Mouse (Mus musculus): ENCODE measurements at regions not wholly inside any gene's neighbourhood (a gene's known extent, or its start where the extent isn't known, plus 50 kb on each side); places are given as distances from the start of the nearest gene placed in this dataset.

DNA sequence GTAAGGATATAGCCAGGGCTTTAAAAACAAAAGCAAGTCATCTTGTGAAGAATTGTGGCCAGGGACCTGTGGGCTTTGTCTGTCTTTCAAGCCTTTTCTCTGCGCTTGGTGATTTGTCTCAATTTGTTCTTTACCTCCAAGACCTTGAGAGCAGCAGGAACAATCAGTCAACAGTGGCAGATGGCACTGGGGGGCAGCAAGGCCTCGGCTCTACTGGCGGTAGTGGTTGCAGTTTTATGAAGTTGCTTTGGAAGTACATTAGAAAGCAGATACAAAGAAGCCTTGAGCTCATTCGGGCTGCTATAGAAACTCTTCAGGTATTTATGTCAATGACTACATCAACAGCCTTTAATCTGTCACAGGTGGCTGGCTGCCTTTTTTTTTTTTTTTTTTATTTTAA lies 171.9 kb upstream of the Ccdc122 start:
- TF ChIP-seq CTCF (IDR thresholded peaks at IDR 0.05; ENCODE audit: insufficient read depth, low read depth, low read length) (no peak), POLR2A (IDR thresholded peaks at IDR 0.05; ENCODE audit: insufficient read depth, low read depth, low read length) (no peak)
- no peak overlapping the region for H3K27ac ChIP-seq (ENCODE audit: insufficient read depth, low read depth, low read length)
- WGBS, result 93% methylated on average over 4 of the region's 4 CpGs

GRCm38 (mm10) chr14:76863035-76863706 lies 173.4 kb upstream of the Ccdc122 start:
- no peaks in the 10 kb centered on the region; the same call in 1 of the 2 replicates for H3K4me1 ChIP-seq (ENCODE audit: control insufficient read depth, insufficient read depth, low read length)
- no peak overlapping the region for H3K27ac ChIP-seq (ENCODE audit: insufficient read depth, low read depth, low read length)
- 91% methylated on average over 13 of the region's 13 CpGs for WGBS
- H3K4me3 ChIP-seq (ENCODE audit: insufficient read depth, low read depth, low read length), result no peak overlapping the region
- TF ChIP-seq CTCF (IDR thresholded peaks at IDR 0.05; ENCODE audit: insufficient read depth, low read depth, low read length), result no peak
- TF ChIP-seq POLR2A (IDR thresholded peaks at IDR 0.05; ENCODE audit: insufficient read depth, low read depth, low read length), result no peak

More for the DNA sequence above, 171.9 kb upstream of the Ccdc122 start:
- no peak overlapping the region for H3K4me3 ChIP-seq (ENCODE audit: insufficient read depth, low read depth, low read length)
- no peaks in the 10 kb centered on the region; the same call in 1 of the 2 replicates for H3K4me1 ChIP-seq (ENCODE audit: control insufficient read depth, insufficient read depth, low read length)

GRCm38 (mm10) chr14:76858396-76858795 lies 178.2 kb upstream of the Ccdc122 start:
- no peak for TF ChIP-seq POLR2A (IDR thresholded peaks at IDR 0.05; ENCODE audit: insufficient read depth, low read depth, low read length)
- no peak for TF ChIP-seq CTCF (IDR thresholded peaks at IDR 0.05; ENCODE audit: insufficient read depth, low read depth, low read length)
- 85% methylated on average over 5 of the region's 5 CpGs for WGBS
- Histone ChIP-seq H3K4me1 (ENCODE audit: control insufficient read depth, insufficient read depth, low read length) (no peaks in the 10 kb centered on the region), H3K4me3 (ENCODE audit: insufficient read depth, low read depth, low read length) (no peak overlapping the region), H3K27ac (ENCODE audit: insufficient read depth, low read depth, low read length) (no peak overlapping the region)

DNA sequence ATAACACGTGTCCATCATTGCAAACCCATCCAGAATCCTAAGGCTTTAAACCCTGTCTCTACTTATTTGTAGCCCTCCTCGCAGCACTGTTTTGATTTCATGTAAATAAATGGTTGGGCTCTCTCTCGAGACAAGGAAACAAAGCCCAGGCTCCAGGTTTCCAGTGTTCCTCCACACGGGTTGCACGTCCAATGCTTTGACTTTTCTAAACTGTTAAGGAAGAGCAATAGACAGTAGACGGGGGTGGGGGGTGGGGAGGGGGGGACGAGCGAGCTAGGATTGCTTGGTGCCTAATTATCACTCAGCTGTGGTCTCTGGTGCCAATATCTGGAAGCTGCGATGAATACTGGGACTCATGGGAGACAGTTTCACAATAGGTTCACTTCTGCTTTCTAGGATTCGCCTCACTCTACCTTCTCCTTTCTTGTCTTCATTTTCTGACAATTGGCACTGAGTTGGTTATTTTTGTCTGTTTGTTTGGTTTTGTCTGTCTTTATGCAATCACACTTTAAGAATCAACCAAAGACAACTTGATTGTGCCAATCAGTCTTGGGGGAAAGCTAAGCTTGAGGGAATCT lies 179.3 kb upstream of the Ccdc122 start:
- no peak overlapping the region for H3K4me3 ChIP-seq (ENCODE audit: insufficient read depth, low read depth, low read length)
- H3K4me1 ChIP-seq (ENCODE audit: control insufficient read depth, insufficient read depth, low read length), result no peaks in the 10 kb centered on the region
- no peak for TF ChIP-seq CTCF (IDR thresholded peaks at IDR 0.05; ENCODE audit: insufficient read depth, low read depth, low read length)
- TF ChIP-seq POLR2A (IDR thresholded peaks at IDR 0.05; ENCODE audit: insufficient read depth, low read depth, low read length), result no peak
- no peak overlapping the region for H3K27ac ChIP-seq (ENCODE audit: insufficient read depth, low read depth, low read length)
- 26% methylated on average over 10 of the region's 10 CpGs for WGBS

DNA sequence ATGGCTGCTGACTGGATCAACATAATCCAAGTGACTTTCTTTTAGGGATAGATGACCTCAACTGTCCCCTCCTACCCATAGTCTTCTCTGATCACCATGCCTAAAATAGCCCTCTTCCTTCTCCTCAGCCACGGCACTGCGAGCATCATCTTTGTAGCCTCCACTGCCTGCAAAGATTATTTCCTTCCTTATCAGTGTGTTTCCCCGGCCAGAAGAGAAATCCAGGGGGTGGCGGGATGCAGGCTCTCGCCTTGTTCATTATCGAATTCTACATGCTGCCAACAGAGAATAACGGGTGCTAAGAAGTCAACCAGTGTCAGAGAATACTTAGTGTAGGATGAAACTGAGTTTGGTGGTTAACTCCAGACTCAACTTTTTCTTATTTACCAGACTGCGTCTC lies 180.0 kb upstream of the Ccdc122 start:
- no peaks in the 10 kb centered on the region for H3K4me1 ChIP-seq (ENCODE audit: control insufficient read depth, insufficient read depth, low read length)
- no peak overlapping the region for H3K27ac ChIP-seq (ENCODE audit: insufficient read depth, low read depth, low read length)
- 57% methylated on average over 8 of the region's 8 CpGs for WGBS
- TF ChIP-seq CTCF (IDR thresholded peaks at IDR 0.05; ENCODE audit: insufficient read depth, low read depth, low read length) (no peak), POLR2A (IDR thresholded peaks at IDR 0.05; ENCODE audit: insufficient read depth, low read depth, low read length) (no peak)
- no peak overlapping the region for H3K4me3 ChIP-seq (ENCODE audit: insufficient read depth, low read depth, low read length)

DNA sequence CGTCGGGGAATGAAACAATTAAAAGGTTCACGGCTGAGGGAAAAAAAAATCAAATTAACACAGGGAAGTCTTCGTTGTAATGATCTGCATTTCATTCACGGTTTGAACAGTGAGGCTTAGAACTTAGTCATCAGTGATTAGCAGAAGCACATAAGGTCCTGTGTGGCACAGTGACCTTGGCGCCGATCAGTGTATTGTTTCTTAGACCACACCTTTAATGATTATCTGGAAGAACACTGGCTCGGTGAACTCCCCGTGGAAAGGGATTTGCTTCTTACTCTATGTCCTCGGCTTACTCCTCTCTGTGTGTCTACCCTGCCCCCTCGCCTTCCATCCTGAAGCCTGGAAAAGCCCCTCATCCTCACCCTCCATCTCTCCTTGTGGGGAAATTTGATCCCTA lies 181.6 kb upstream of the Ccdc122 start:
- TF ChIP-seq CTCF (IDR thresholded peaks at IDR 0.05; ENCODE audit: insufficient read depth, low read depth, low read length), result no peak
- TF ChIP-seq POLR2A (IDR thresholded peaks at IDR 0.05; ENCODE audit: insufficient read depth, low read depth, low read length), result no peak
- WGBS, result 85% methylated on average over 11 of the region's 11 CpGs
- Histone ChIP-seq H3K27ac (ENCODE audit: insufficient read depth, low read depth, low read length) (no peak overlapping the region), H3K4me3 (ENCODE audit: insufficient read depth, low read depth, low read length) (no peak overlapping the region), H3K4me1 (ENCODE audit: control insufficient read depth, insufficient read depth, low read length) (no peaks in the 10 kb centered on the region)

- TF ChIP-seq POLR2A (IDR thresholded peaks at IDR 0.05; ENCODE audit: insufficient read depth, low read depth, low read length), result no peak
- TF ChIP-seq CTCF (IDR thresholded peaks at IDR 0.05; ENCODE audit: insufficient read depth, low read depth, low read length), result no peak
- 91% methylated on average over 10 of the region's 10 CpGs for WGBS
- no peak overlapping the region for H3K27ac ChIP-seq (ENCODE audit: insufficient read depth, low read depth, low read length)
- no peak overlapping the region for H3K4me3 ChIP-seq (ENCODE audit: insufficient read depth, low read depth, low read length)
- no peaks in the 10 kb centered on the region for H3K4me1 ChIP-seq (ENCODE audit: control insufficient read depth, insufficient read depth, low read length)
These were observed 184.9 kb upstream of the Ccdc122 start for GRCm38 (mm10) chr14:76851473-76852214.

DNA sequence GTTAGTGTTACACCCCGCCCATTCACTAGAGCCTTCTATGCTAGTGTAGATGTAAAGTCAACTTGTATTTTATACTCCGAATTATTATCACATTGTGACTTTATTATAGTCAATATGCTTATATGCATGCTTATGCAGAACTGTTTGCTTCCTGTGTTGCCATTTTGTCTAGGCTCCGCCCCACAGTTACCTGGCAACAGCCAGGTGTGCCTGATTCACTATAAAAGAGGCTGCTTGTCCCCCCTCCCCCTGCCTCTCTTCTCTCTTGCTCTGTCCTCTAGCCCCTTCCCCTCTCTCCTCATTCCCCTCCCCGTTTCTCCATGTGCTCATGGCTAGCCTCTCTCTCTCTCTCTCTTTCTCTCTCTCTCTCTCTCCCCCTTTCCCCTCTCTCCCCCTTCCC lies 185.9 kb upstream of the Ccdc122 start:
- 93% methylated on average over 4 of the region's 4 CpGs for WGBS
- Histone ChIP-seq H3K4me3 (ENCODE audit: insufficient read depth, low read depth, low read length) (no peak overlapping the region), H3K4me1 (ENCODE audit: control insufficient read depth, insufficient read depth, low read length) (no peaks in the 10 kb centered on the region), H3K27ac (ENCODE audit: insufficient read depth, low read depth, low read length) (no peak overlapping the region)
- TF ChIP-seq POLR2A (IDR thresholded peaks at IDR 0.05; ENCODE audit: insufficient read depth, low read depth, low read length), result no peak
- no peak for TF ChIP-seq CTCF (IDR thresholded peaks at IDR 0.05; ENCODE audit: insufficient read depth, low read depth, low read length)

- TF ChIP-seq CTCF (IDR thresholded peaks at IDR 0.05; ENCODE audit: insufficient read depth, low read depth, low read length) (no peak), POLR2A (IDR thresholded peaks at IDR 0.05; ENCODE audit: insufficient read depth, low read depth, low read length) (no peak)
- Histone ChIP-seq H3K4me3 (ENCODE audit: insufficient read depth, low read depth, low read length) (no peak overlapping the region), H3K4me1 (ENCODE audit: control insufficient read depth, insufficient read depth, low read length) (no peaks in the 10 kb centered on the region), H3K27ac (ENCODE audit: insufficient read depth, low read depth, low read length) (no peak overlapping the region)
- WGBS, result 52% methylated on average over 13 of the region's 13 CpGs
These were observed 186.5 kb upstream of the Ccdc122 start for GRCm38 (mm10) chr14:76850051-76850450.

All from olfactory bulb, adult 2 months (tissue).